Mouse (Mus musculus) adrenal gland, postnatal 4 days (tissue): ENCODE results near the gene Naa38. TPM values are rescaled to one million over a fixed set of nuclear protein-coding genes. Genes with fewer than 3 reads are reported as not detected.

Experiments used
- DNase-seq, 2 experiments: peaks; one replicate each; pipeline ENCODE4 v3.0.0; 2021 to 2022; ENCODE audit warnings: low spot score in 2 of 2, mixed read lengths in 2 of 2
- long read RNA-seq, 2 experiments: library from polyadenylated mRNA; stranded (forward); transcript quantifications; one replicate each; pipeline ENCODE4 v2.0.0; 2021
- total RNA-seq, 2 experiments: library from RNA; stranded (reverse); gene quantifications; 2 replicates each; pipeline ENCODE4 v1.2.3; 2021

Naa38 gene
- 100 to 1,000 TPM; 118 to 129 TPM for total RNA-seq
- long read RNA-seq, experiment 1, transcript Naa38-204 (3 exons, 671 nt), result major isoform, 38 of 73 reads
- long read RNA-seq, experiment 1, transcript Naa38-202 (2 exons, 404 nt), result minor isoform, 31 of 73 reads
- long read RNA-seq, experiment 1, partial matches to known transcripts, result 0 of 73 reads
- long read RNA-seq, experiment 1, other reads (novel, unspliced or antisense), result 4 of 73 reads
- long read RNA-seq, experiment 2, transcript Naa38-204 (3 exons, 671 nt), result major isoform, 47 of 69 reads
- long read RNA-seq, experiment 2, transcript Naa38-202 (2 exons, 404 nt), result minor isoform, 21 of 69 reads
- long read RNA-seq, experiment 2, partial matches to known transcripts, result 0 of 69 reads
- long read RNA-seq, experiment 2, other reads (novel, unspliced or antisense), result 1 of 69 reads

- peak in 1 of 2 experiments; percentile 77 for DNase-seq
Observed at GRCm38 (mm10) chr11:69395235-69395633, at the start of gene Naa38, which contains the start of gene Cyb5d1. Naa38 (plus strand) TSS chr11:69395487. Cyb5d1 (minus strand) TSS chr11:69395631.

- no peak for DNase-seq
Observed at GRCm38 (mm10) chr11:69346441-69346840, 48.8 kb upstream of the Naa38 start.

- no peak for DNase-seq
Observed at GRCm38 (mm10) chr11:69356544-69356943, 38.7 kb upstream of the Naa38 start.

- no peak for DNase-seq
Observed at GRCm38 (mm10) chr11:69357690-69358089, 37.6 kb upstream of the Naa38 start.

GRCm38 (mm10) chr11:69362021-69362420 is 33.3 kb upstream of the Naa38 start:
- no peak for DNase-seq

- no peak for DNase-seq
Observed at GRCm38 (mm10) chr11:69362479-69362878, 32.8 kb upstream of the Naa38 start.

GRCm38 (mm10) chr11:69364376-69364775 is 30.9 kb upstream of the Naa38 start:
- DNase-seq, result no peak

GRCm38 (mm10) chr11:69364910-69365309 is 30.4 kb upstream of the Naa38 start:
- DNase-seq, result peak; percentile 87 to 95

GRCm38 (mm10) chr11:69365722-69366121 is 29.6 kb upstream of the Naa38 start:
- no peak for DNase-seq

GRCm38 (mm10) chr11:69366157-69366854 is 29.0 kb upstream of the Naa38 start:
- DNase-seq, result peak; percentile 86 to 88

GRCm38 (mm10) chr11:69366855-69367615 is 28.3 kb upstream of the Naa38 start:
- DNase-seq, result no peak

- DNase-seq, result peak in 1 of 2 experiments; percentile 14
Observed at GRCm38 (mm10) chr11:69367616-69368355, 27.5 kb upstream of the Naa38 start.

- DNase-seq, result no peak
Observed at GRCm38 (mm10) chr11:69368356-69369214, 26.7 kb upstream of the Naa38 start.

- no peak for DNase-seq
Observed at GRCm38 (mm10) chr11:69369215-69369989, 25.9 kb upstream of the Naa38 start, which contains the start of gene Chd3. Chd3 (minus strand) TSS chr11:69369406.

- no peak for DNase-seq
Observed at GRCm38 (mm10) chr11:69369990-69370816, 25.1 kb upstream of the Naa38 start.

- DNase-seq, result no peak
Observed at GRCm38 (mm10) chr11:69370817-69371215, 24.5 kb upstream of the Naa38 start.

GRCm38 (mm10) chr11:69371601-69372000 is 23.7 kb upstream of the Naa38 start:
- no peak for DNase-seq
